9 mouse cellular contexts compared by ENCODE assay signal in the genomic region with DNA sequence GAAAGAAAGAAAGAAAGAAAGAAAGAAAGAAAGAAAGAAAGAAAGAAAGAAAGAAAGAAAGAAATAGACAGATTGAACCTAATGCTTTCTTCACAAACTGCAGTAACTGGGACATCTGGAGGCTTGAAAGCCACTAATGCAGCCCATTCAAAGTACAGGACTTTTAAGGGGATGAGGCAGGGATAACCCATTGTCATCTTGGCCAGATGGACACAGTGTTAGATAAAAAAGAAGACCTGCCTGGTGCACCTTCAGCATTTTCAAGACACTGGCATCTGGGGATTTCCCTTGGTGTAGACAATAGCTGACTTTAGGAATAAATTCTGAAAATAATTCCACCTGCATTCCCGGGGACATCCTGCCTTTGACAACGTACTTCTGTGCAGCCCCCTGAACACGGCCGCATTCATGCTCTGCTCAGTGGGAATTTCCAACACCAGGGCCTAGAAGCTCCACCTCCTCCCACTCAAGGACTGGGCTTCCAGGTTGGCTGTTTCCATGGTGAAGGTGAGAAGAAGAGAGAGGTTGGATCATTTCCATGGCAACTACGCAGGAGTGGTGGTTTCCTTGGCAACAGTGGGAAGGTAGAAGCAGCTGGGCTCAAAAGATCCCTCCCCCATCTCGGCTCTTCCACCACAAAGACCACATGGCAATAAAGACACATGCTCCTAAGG. TPM values are rescaled to one million over a fixed set of nuclear protein-coding genes. Genes with fewer than 3 reads are reported as not detected.
DNase-seq lines count a peak whose midpoint lies in the region; ATAC-seq lines count a peak whose summit lies in the region.
"Had no signal": no experiment of that assay in that cellular context is flagged by ENCODE, and none has a peak within 500 bp of the region (broad histone marks: within the 10 kb centered on the region; RNA-seq: fewer than 3 reads in every experiment).

No protein-coding gene starts in this region.

- no peaks in the 10 kb centered on the region for H3K36me3 ChIP-seq in intestine, embryonic 15.5 days

- H3K27me3 ChIP-seq in intestine, embryonic 15.5 days (replicated peaks), result no peaks in the 10 kb centered on the region

- no peak overlapping the region for H3K9ac ChIP-seq in intestine, embryonic 15.5 days

- ATAC-seq in frontal cortex, adult (ENCODE audit: low TSS enrichment), result peak; percentile 68
- no peak for ATAC-seq in intestine, embryonic 15.5 days

- intact Hi-C loops in left cerebral cortex, postnatal 25 days (cut with DNase I), result loop anchor here (2.0 kb wide), 1 partner anchor 17 kb away; no protein-coding TSS in a partner anchor

- no peak overlapping the region for H3K27ac ChIP-seq in intestine, embryonic 15.5 days

- no peaks in the 10 kb centered on the region for H3K9me3 ChIP-seq in intestine, embryonic 15.5 days

- DNase-seq in right cerebral cortex, adult 18-20 months, result peak; percentile 91
- DNase-seq in right cerebral cortex, postnatal 14 days, result no peak
- DNase-seq in left cerebral cortex, postnatal 25 days (ENCODE audit: low spot score in 2 of 2), result peak; percentile 82 to 94
- peak; percentile 81 for DNase-seq in right cerebral cortex, postnatal 25 days
- DNase-seq in urinary bladder, postnatal 4 days (ENCODE audit: low spot score in 2 of 2), result no peak
- DNase-seq in adrenal gland, postnatal 14 days, result no peak

- no peak overlapping the region for H3K4me3 ChIP-seq in intestine, embryonic 15.5 days (replicated peaks)
- H3K4me3 ChIP-seq: myocyte had no signal

- H3K4me1 ChIP-seq in intestine, embryonic 15.5 days (replicated peaks), result peaks cover 2% of the 10 kb centered on the region

- H3K4me2 ChIP-seq in intestine, embryonic 15.5 days (replicated peaks), result no peak overlapping the region

- WGBS in intestine, embryonic 15.5 days, result 49% methylated on average over 6 of the region's 6 CpGs

RNA-seq across cellular contexts. Expression of gene Rock2, which starts 38.9 kb away (rescaled TPM):
- 100 to 1,000 TPM; 133 to 146 TPM for total RNA-seq in left cerebral cortex, postnatal 25 days (2021)
- polyA plus RNA-seq in intestine, embryonic 15.5 days (2015; fragmentation: Nextera tagmentation; extraction: Ambion mirVana), result 17.9 and 19.7 TPM in 2 replicates
- 61.6 and 64.0 TPM in 2 replicates for total RNA-seq in adrenal gland, postnatal 14 days (2021)

RNA-seq across cellular contexts. Expression of gene E2f6, which starts 45.0 kb away (rescaled TPM):
- 10 to 100 TPM; 29.8 to 37.2 TPM for total RNA-seq in left cerebral cortex, postnatal 25 days (2021)
- polyA plus RNA-seq in intestine, embryonic 15.5 days (2015; fragmentation: Nextera tagmentation; extraction: Ambion mirVana), result 37.6 and 39.6 TPM in 2 replicates
- 33.4 and 35.7 TPM in 2 replicates for total RNA-seq in adrenal gland, postnatal 14 days (2021)

RNA-seq across cellular contexts. Expression of gene Greb1, which starts 55.1 kb away (rescaled TPM):
- total RNA-seq in left cerebral cortex, postnatal 25 days (2021), result 1 to 10 TPM in 1 of 2 experiments, under 1 TPM in 1; 0.71 to 1.3 TPM
- 5.1 and 5.7 TPM in 2 replicates for polyA plus RNA-seq in intestine, embryonic 15.5 days (2015; fragmentation: Nextera tagmentation; extraction: Ambion mirVana)
- 27.6 and 35.4 TPM in 2 replicates for total RNA-seq in adrenal gland, postnatal 14 days (2021)

Comparison
In these comparisons a context has a peak if more than half of its experiments do, and no peak if none do; other contexts are left out.
1. DNase-seq: peak in right cerebral cortex, adult 18-20 months (single experiment), left cerebral cortex, postnatal 25 days (2 of 2) and right cerebral cortex, postnatal 25 days (single experiment); none in right cerebral cortex, postnatal 14 days (single experiment), urinary bladder, postnatal 4 days (0 of 2) and adrenal gland, postnatal 14 days (single experiment).
2. RNA of gene Greb1, which starts 55.1 kb away (total RNA-seq): 27.6 to 35.4 TPM in adrenal gland, postnatal 14 days; 0.71 to 1.3 TPM in left cerebral cortex, postnatal 25 days; every median in the first group is over 10 times any median in the second.